In genomic region chr6:7851036-7851435, GRCm38 (mm10) we compare ENCODE assay signal across 21 mouse cellular contexts. TPM values are rescaled to one million over a fixed set of nuclear protein-coding genes. Genes with fewer than 3 reads are reported as not detected.
DNase-seq lines count a peak whose midpoint lies in the region; ATAC-seq lines count a peak whose summit lies in the region.
"Had no signal": no experiment of that assay in that cellular context is flagged by ENCODE, and none has a peak within 500 bp of the region (broad histone marks: within the 10 kb centered on the region; RNA-seq: fewer than 3 reads in every experiment).

No protein-coding gene starts in this region.

- H3K4me1 ChIP-seq in embryonic facial prominence, embryonic 13.5 days: peaks cover 29% of the 10 kb centered on the region
- H3K4me1 ChIP-seq in embryonic facial prominence, embryonic 10.5 days: peaks cover 22% of the 10 kb centered on the region
- H3K4me1 ChIP-seq in hindbrain, embryonic 11.5 days (replicated peaks; ENCODE audit: control insufficient read depth, insufficient read depth, low read length): no peaks in the 10 kb centered on the region
- H3K4me1 ChIP-seq in hindbrain, embryonic 13.5 days (replicated peaks): peaks cover 18% of the 10 kb centered on the region
- H3K4me1 ChIP-seq in limb, embryonic 11.5 days (ENCODE audit: control insufficient read depth, insufficient read depth, low read length): 0 out of 2 replicates have a peak, but pooled peaks cover 2% of the 10 kb centered on the region
- H3K4me1 ChIP-seq in limb, embryonic 10.5 days: peaks cover 29% of the 10 kb centered on the region
- H3K4me1 ChIP-seq in neural tube, embryonic 13.5 days (replicated peaks): peaks cover 20% of the 10 kb centered on the region
- H3K4me1 ChIP-seq in neural tube, embryonic 15.5 days: peaks cover 17% of the 10 kb centered on the region

- H3K27ac ChIP-seq in embryonic facial prominence, embryonic 13.5 days: no peak overlapping the region
- H3K27ac ChIP-seq in embryonic facial prominence, embryonic 10.5 days (replicated peaks): no peak overlapping the region
- H3K27ac ChIP-seq in hindbrain, embryonic 11.5 days (ENCODE audit: low read depth, low read length): no peak overlapping the region
- H3K27ac ChIP-seq in hindbrain, embryonic 13.5 days: no peak overlapping the region
- no peak overlapping the region for H3K27ac ChIP-seq in limb, embryonic 11.5 days (replicated peaks; ENCODE audit: low read depth, low read length)
- no peak overlapping the region for H3K27ac ChIP-seq in limb, embryonic 10.5 days
- H3K27ac ChIP-seq in neural tube, embryonic 13.5 days (replicated peaks): no peak overlapping the region
- no peak overlapping the region for H3K27ac ChIP-seq in neural tube, embryonic 15.5 days (replicated peaks)
- H3K27ac ChIP-seq: embryonic facial prominence, embryonic 15.5 days; forebrain, embryonic 12.5 days; gastrocnemius, adult 2 months; heart, embryonic 13.5 days had no signal

- no peaks in the 10 kb centered on the region for H3K27me3 ChIP-seq in embryonic facial prominence, embryonic 13.5 days
- H3K27me3 ChIP-seq in embryonic facial prominence, embryonic 10.5 days (replicated peaks; ENCODE audit: low read depth, poor library complexity, severe bottlenecking): no peaks in the 10 kb centered on the region
- H3K27me3 ChIP-seq in hindbrain, embryonic 11.5 days (ENCODE audit: control insufficient read depth, insufficient read depth, low read length): no peaks in the 10 kb centered on the region
- H3K27me3 ChIP-seq in hindbrain, embryonic 13.5 days: no peaks in the 10 kb centered on the region
- H3K27me3 ChIP-seq in limb, embryonic 11.5 days (ENCODE audit: control insufficient read depth, insufficient read depth, low read length): no peaks in the 10 kb centered on the region
- H3K27me3 ChIP-seq in limb, embryonic 10.5 days (ENCODE audit: low read depth, poor library complexity, severe bottlenecking): no peaks in the 10 kb centered on the region
- no peaks in the 10 kb centered on the region for H3K27me3 ChIP-seq in neural tube, embryonic 13.5 days
- H3K27me3 ChIP-seq in neural tube, embryonic 15.5 days (replicated peaks): no peaks in the 10 kb centered on the region
- H3K27me3 ChIP-seq: embryonic facial prominence, embryonic 15.5 days; forebrain, embryonic 12.5 days; heart, embryonic 13.5 days had no signal

- H3K9ac ChIP-seq in embryonic facial prominence, embryonic 13.5 days: no peak overlapping the region
- no peak overlapping the region for H3K9ac ChIP-seq in hindbrain, embryonic 11.5 days (ENCODE audit: low read depth, low read length)
- H3K9ac ChIP-seq in hindbrain, embryonic 13.5 days: no peak overlapping the region
- no peak overlapping the region for H3K9ac ChIP-seq in limb, embryonic 11.5 days (ENCODE audit: low read length)
- no peak overlapping the region for H3K9ac ChIP-seq in neural tube, embryonic 13.5 days
- H3K9ac ChIP-seq in neural tube, embryonic 15.5 days (replicated peaks): no peak overlapping the region
- H3K9ac ChIP-seq: embryonic facial prominence, embryonic 15.5 days; forebrain, embryonic 12.5 days; heart, embryonic 13.5 days had no signal

- H3K36me3 ChIP-seq in embryonic facial prominence, embryonic 13.5 days: no peaks in the 10 kb centered on the region
- no peaks in the 10 kb centered on the region for H3K36me3 ChIP-seq in embryonic facial prominence, embryonic 10.5 days (replicated peaks)
- no peaks in the 10 kb centered on the region for H3K36me3 ChIP-seq in hindbrain, embryonic 11.5 days (ENCODE audit: control insufficient read depth, insufficient read depth, low read length)
- no peaks in the 10 kb centered on the region for H3K36me3 ChIP-seq in hindbrain, embryonic 13.5 days
- no peaks in the 10 kb centered on the region for H3K36me3 ChIP-seq in limb, embryonic 11.5 days (ENCODE audit: control insufficient read depth, insufficient read depth, low read length)
- no peaks in the 10 kb centered on the region for H3K36me3 ChIP-seq in limb, embryonic 10.5 days
- no peaks in the 10 kb centered on the region for H3K36me3 ChIP-seq in neural tube, embryonic 13.5 days
- no peaks in the 10 kb centered on the region for H3K36me3 ChIP-seq in neural tube, embryonic 15.5 days
- H3K36me3 ChIP-seq: embryonic facial prominence, embryonic 15.5 days; forebrain, embryonic 12.5 days; heart, embryonic 13.5 days had no signal

- H3K9me3 ChIP-seq in embryonic facial prominence, embryonic 13.5 days: no peaks in the 10 kb centered on the region
- H3K9me3 ChIP-seq in embryonic facial prominence, embryonic 10.5 days: no peaks in the 10 kb centered on the region
- H3K9me3 ChIP-seq in hindbrain, embryonic 11.5 days (ENCODE audit: control insufficient read depth, low read length): no peaks in the 10 kb centered on the region
- no peaks in the 10 kb centered on the region for H3K9me3 ChIP-seq in hindbrain, embryonic 13.5 days
- no peaks in the 10 kb centered on the region for H3K9me3 ChIP-seq in limb, embryonic 11.5 days (ENCODE audit: control insufficient read depth, low read length)
- no peaks in the 10 kb centered on the region for H3K9me3 ChIP-seq in limb, embryonic 10.5 days (replicated peaks)
- H3K9me3 ChIP-seq in neural tube, embryonic 13.5 days: no peaks in the 10 kb centered on the region
- H3K9me3 ChIP-seq in neural tube, embryonic 15.5 days (replicated peaks): no peaks in the 10 kb centered on the region
- H3K9me3 ChIP-seq: embryonic facial prominence, embryonic 15.5 days; forebrain, embryonic 12.5 days; heart, embryonic 13.5 days had no signal

- WGBS in embryonic facial prominence, embryonic 13.5 days: 77% methylated on average over 2 of the region's 2 CpGs
- 84% methylated on average over 2 of the region's 2 CpGs for WGBS in embryonic facial prominence, embryonic 10.5 days
- 85% methylated on average over 2 of the region's 2 CpGs for WGBS in hindbrain, embryonic 11.5 days
- 85% methylated on average over 2 of the region's 2 CpGs for WGBS in hindbrain, embryonic 13.5 days
- WGBS in limb, embryonic 11.5 days: 76% methylated on average over 2 of the region's 2 CpGs
- WGBS in limb, embryonic 10.5 days: 83% methylated on average over 2 of the region's 2 CpGs
- 92% methylated on average over 2 of the region's 2 CpGs for WGBS in neural tube, embryonic 13.5 days
- 94% methylated on average over 2 of the region's 2 CpGs for WGBS in neural tube, embryonic 15.5 days

- no peak for DNase-seq in embryonic facial prominence, embryonic 10.5 days (ENCODE audit: low spot score)
- no peak for DNase-seq in hindbrain, embryonic 11.5 days (ENCODE audit: low spot score)
- peak; percentile 19 for DNase-seq in limb, embryonic 11.5 days (ENCODE audit: low spot score)
- DNase-seq in limb, embryonic 10.5 days (ENCODE audit: low spot score): no peak
- DNase-seq: adrenal gland, postnatal 10 days; cerebellum, adult 11-12 months; cerebellum, adult 9-10 months; cerebellum, postnatal 36 days; gastrocnemius, adult 2 months; gastrocnemius, postnatal 25 days; heart, postnatal 10 days; heart, postnatal 4 days had no signal

- H3K4me2 ChIP-seq in embryonic facial prominence, embryonic 13.5 days: no peak overlapping the region
- no peak overlapping the region for H3K4me2 ChIP-seq in hindbrain, embryonic 11.5 days (replicated peaks; ENCODE audit: low read depth, low read length)
- H3K4me2 ChIP-seq in hindbrain, embryonic 13.5 days: no peak overlapping the region
- H3K4me2 ChIP-seq in limb, embryonic 11.5 days (ENCODE audit: low read depth, severe bottlenecking): no peak overlapping the region
- no peak overlapping the region for H3K4me2 ChIP-seq in neural tube, embryonic 13.5 days
- no peak overlapping the region for H3K4me2 ChIP-seq in neural tube, embryonic 15.5 days
- H3K4me2 ChIP-seq: embryonic facial prominence, embryonic 15.5 days; forebrain, embryonic 12.5 days; heart, embryonic 13.5 days had no signal

- no peak overlapping the region for H3K4me3 ChIP-seq in embryonic facial prominence, embryonic 13.5 days
- no peak overlapping the region for H3K4me3 ChIP-seq in embryonic facial prominence, embryonic 10.5 days
- H3K4me3 ChIP-seq in hindbrain, embryonic 11.5 days (ENCODE audit: low read depth, low read length): no peak overlapping the region
- H3K4me3 ChIP-seq in hindbrain, embryonic 13.5 days: no peak overlapping the region
- H3K4me3 ChIP-seq in limb, embryonic 11.5 days (ENCODE audit: low read depth, low read length): no peak overlapping the region
- H3K4me3 ChIP-seq in limb, embryonic 10.5 days: no peak overlapping the region
- H3K4me3 ChIP-seq in neural tube, embryonic 13.5 days: no peak overlapping the region
- H3K4me3 ChIP-seq in neural tube, embryonic 15.5 days (replicated peaks): no peak overlapping the region
- H3K4me3 ChIP-seq: embryonic facial prominence, embryonic 15.5 days; erythroblast, embryonic 14.5 days; forebrain, embryonic 12.5 days; gastrocnemius, adult 2 months; heart, embryonic 13.5 days had no signal

- ATAC-seq in embryonic facial prominence, embryonic 13.5 days (ENCODE audit: insufficient number of reproducible peaks, insufficient read depth, low FRiP score, low TSS enrichment, low read depth): peak; percentile 59; the same call in 1 of the 2 replicates
- ATAC-seq in hindbrain, embryonic 11.5 days (ENCODE audit: low FRiP score): 0 out of 2 replicates have a peak, but pooled peaks have one; percentile 53
- ATAC-seq in hindbrain, embryonic 13.5 days (ENCODE audit: low FRiP score): no peak
- no peak for ATAC-seq in limb, embryonic 11.5 days (ENCODE audit: insufficient number of reproducible peaks, low FRiP score, low TSS enrichment, low read depth)
- peak; percentile 36; the same call in 1 of the 2 replicates for ATAC-seq in neural tube, embryonic 13.5 days (ENCODE audit: low read depth)
- no peak for ATAC-seq in neural tube, embryonic 15.5 days (ENCODE audit: low FRiP score)
- ATAC-seq: intestine, postnatal 0 days had no signal

RNA-seq across cellular contexts. Expression of gene C1galt1, which starts 6.4 kb away (rescaled TPM):
- polyA plus RNA-seq in embryonic facial prominence, embryonic 13.5 days (2015; fragmentation: Nextera tagmentation; extraction: Ambion mirVana): 2.5 and 4.0 TPM in 2 replicates
- 2.2 and 2.5 TPM in 2 replicates for polyA plus RNA-seq in embryonic facial prominence, embryonic 10.5 days (2016; fragmentation: Nextera tagmentation; extraction: Ambion mirVana)
- polyA plus RNA-seq in hindbrain, embryonic 11.5 days (2014; fragmentation: Nextera tagmentation; extraction: Ambion mirVana): 3.1 and 4.1 TPM in 2 replicates
- polyA plus RNA-seq in hindbrain, embryonic 13.5 days (2015; fragmentation: Nextera tagmentation; extraction: Ambion mirVana): 1.5 and 1.7 TPM in 2 replicates
- polyA plus RNA-seq in limb, embryonic 11.5 days (2014; fragmentation: Nextera tagmentation; extraction: Ambion mirVana): 6.4 and 8.3 TPM in 2 replicates
- polyA plus RNA-seq in limb, embryonic 10.5 days (2016; fragmentation: Nextera tagmentation; extraction: Ambion mirVana): 2.9 and 3.1 TPM in 2 replicates
- 1.8 TPM in 2 replicates for polyA plus RNA-seq in neural tube, embryonic 13.5 days (2015; fragmentation: Nextera tagmentation; extraction: Ambion mirVana)
- polyA plus RNA-seq in neural tube, embryonic 15.5 days (2015; fragmentation: Nextera tagmentation; extraction: Ambion mirVana): 1.8 and 2.4 TPM in 2 replicates

Comparison
In these comparisons a context has a peak if more than half of its experiments do, and no peak if none do; other contexts are left out.
1. ATAC-seq: peak in embryonic facial prominence, embryonic 13.5 days (single experiment), hindbrain, embryonic 11.5 days (single experiment) and neural tube, embryonic 13.5 days (single experiment); none in hindbrain, embryonic 13.5 days (single experiment), limb, embryonic 11.5 days (single experiment) and neural tube, embryonic 15.5 days (single experiment).